In the genomic region with DNA sequence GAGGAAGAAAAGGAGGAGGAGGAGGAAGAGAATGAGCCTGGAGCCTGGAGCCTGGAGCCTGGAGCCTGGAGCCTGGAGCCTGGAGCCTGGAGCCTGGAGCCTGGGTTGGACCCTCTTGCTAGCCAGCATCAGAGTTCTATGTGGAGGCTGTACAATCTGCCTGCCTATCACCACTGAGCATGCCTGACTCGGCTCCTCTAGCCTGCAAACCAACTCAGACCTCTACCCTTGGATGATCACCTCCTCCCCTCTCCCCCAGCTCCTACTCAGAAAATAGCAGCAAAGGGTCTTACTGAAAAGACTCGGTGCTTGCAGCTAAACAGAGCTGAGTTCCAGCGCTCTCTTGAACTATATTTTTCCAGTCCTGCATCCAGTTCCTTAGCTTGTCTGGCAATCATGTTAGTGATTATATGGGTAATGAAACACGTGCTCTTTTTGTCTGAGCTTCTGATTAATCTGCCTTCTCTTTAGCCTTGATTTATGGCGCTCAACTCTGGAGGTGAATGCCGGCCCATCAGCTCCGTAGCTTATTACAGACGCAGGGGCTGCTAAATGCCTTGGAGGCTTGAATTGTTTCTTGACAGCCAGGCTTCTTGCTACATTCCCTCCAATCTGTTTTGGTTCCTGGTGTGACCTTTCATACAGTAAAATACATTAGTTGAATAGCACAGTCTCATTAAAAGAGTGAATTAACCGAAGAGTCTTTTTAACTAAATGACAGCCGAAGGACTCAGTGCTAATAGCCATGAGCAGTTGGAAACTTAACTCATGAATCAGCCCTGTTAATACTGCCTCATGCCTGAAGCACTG, we compare ENCODE assay signal across 10 mouse cellular contexts.
DNase-seq lines count a peak whose midpoint lies in the region; ATAC-seq and TF ChIP-seq lines count a peak whose summit lies in the region.
"Had no signal": no experiment of that assay in that cellular context is flagged by ENCODE, and none has a peak within 500 bp of the region (broad histone marks: within the 10 kb centered on the region; RNA-seq: fewer than 3 reads in every experiment).

No protein-coding gene starts in this region.

- WGBS in embryonic facial prominence, embryonic 11.5 days = 26% methylated on average over 10 of the region's 10 CpGs
- 19% methylated on average over 10 of the region's 10 CpGs for WGBS in hindbrain, embryonic 13.5 days
- WGBS in midbrain, embryonic 13.5 days = 19% methylated on average over 10 of the region's 10 CpGs
- 33% methylated on average over 10 of the region's 10 CpGs for WGBS in intestine, postnatal 0 days

- no peak overlapping the region for H3K9ac ChIP-seq in embryonic facial prominence, embryonic 11.5 days (replicated peaks; ENCODE audit: low read length)
- no peak overlapping the region for H3K9ac ChIP-seq in hindbrain, embryonic 13.5 days
- no peak overlapping the region for H3K9ac ChIP-seq in midbrain, embryonic 13.5 days (replicated peaks)
- no peak overlapping the region for H3K9ac ChIP-seq in intestine, postnatal 0 days (ENCODE audit: low read depth, low read length)

- DNase-seq in embryo, embryonic 10.5 days (ENCODE audit: low spot score) = peak; percentile 76
- peak; percentile 49 for DNase-seq in embryonic facial prominence, embryonic 11.5 days (ENCODE audit: low spot score)
- DNase-seq in heart, postnatal 4 days = no peak
- DNase-seq in B cell, adult 2 months = no peak
- DNase-seq in thymus, postnatal 0 days (ENCODE audit: low spot score) = no peak
- DNase-seq: thymus, postnatal 14 days had no signal

- no peaks in the 10 kb centered on the region for H3K4me1 ChIP-seq in embryonic facial prominence, embryonic 11.5 days (ENCODE audit: control insufficient read depth, insufficient read depth, low read length)
- H3K4me1 ChIP-seq in hindbrain, embryonic 13.5 days (replicated peaks) = peaks cover 49% of the 10 kb centered on the region
- peaks cover 40% of the 10 kb centered on the region for H3K4me1 ChIP-seq in midbrain, embryonic 13.5 days (replicated peaks)
- H3K4me1 ChIP-seq in intestine, postnatal 0 days (replicated peaks; ENCODE audit: control insufficient read depth, insufficient read depth, low read length) = no peaks in the 10 kb centered on the region

- no peaks in the 10 kb centered on the region for H3K27me3 ChIP-seq in embryonic facial prominence, embryonic 11.5 days (ENCODE audit: control insufficient read depth, insufficient read depth, low read length)
- peaks cover 53% of the 10 kb centered on the region for H3K27me3 ChIP-seq in hindbrain, embryonic 13.5 days
- H3K27me3 ChIP-seq in midbrain, embryonic 13.5 days = peaks cover 30% of the 10 kb centered on the region
- H3K27me3 ChIP-seq in intestine, postnatal 0 days (replicated peaks; ENCODE audit: control insufficient read depth, insufficient read depth, low read length) = peaks cover 7% of the 10 kb centered on the region; the same call in 1 of the 2 replicates

- ATAC-seq in embryonic facial prominence, embryonic 11.5 days (replicated peaks; ENCODE audit: insufficient number of reproducible peaks, low FRiP score, low TSS enrichment, low read depth) = no peak
- peak; percentile 78 for ATAC-seq in hindbrain, embryonic 13.5 days (ENCODE audit: low FRiP score)
- peak; percentile 81 for ATAC-seq in midbrain, embryonic 13.5 days
- ATAC-seq in intestine, postnatal 0 days = no peak

- H3K27ac ChIP-seq in embryonic facial prominence, embryonic 11.5 days (replicated peaks; ENCODE audit: low read depth, low read length) = no peak overlapping the region
- H3K27ac ChIP-seq in hindbrain, embryonic 13.5 days = peak overlapping the region; percentile 79
- peak overlapping the region; percentile 65 for H3K27ac ChIP-seq in midbrain, embryonic 13.5 days
- H3K27ac ChIP-seq in intestine, postnatal 0 days (ENCODE audit: low read depth, low read length) = no peak overlapping the region
- H3K27ac ChIP-seq: macrophage had no signal

- no peak for TF ChIP-seq CTCF in intestine, postnatal 0 days (IDR thresholded peaks at IDR 0.05; ENCODE audit: low read depth)

- H3K9me3 ChIP-seq in embryonic facial prominence, embryonic 11.5 days (replicated peaks; ENCODE audit: control insufficient read depth, low read length) = no peaks in the 10 kb centered on the region
- no peaks in the 10 kb centered on the region for H3K9me3 ChIP-seq in hindbrain, embryonic 13.5 days
- H3K9me3 ChIP-seq in midbrain, embryonic 13.5 days = no peaks in the 10 kb centered on the region
- H3K9me3 ChIP-seq in intestine, postnatal 0 days (ENCODE audit: control insufficient read depth) = no peaks in the 10 kb centered on the region

- no peaks in the 10 kb centered on the region for H3K36me3 ChIP-seq in embryonic facial prominence, embryonic 11.5 days (replicated peaks; ENCODE audit: control insufficient read depth, insufficient read depth, low read depth, low read length)
- H3K36me3 ChIP-seq in hindbrain, embryonic 13.5 days = no peaks in the 10 kb centered on the region
- no peaks in the 10 kb centered on the region for H3K36me3 ChIP-seq in midbrain, embryonic 13.5 days
- H3K36me3 ChIP-seq in intestine, postnatal 0 days (ENCODE audit: control insufficient read depth, insufficient read depth) = no peaks in the 10 kb centered on the region

- no peak overlapping the region for H3K4me2 ChIP-seq in embryonic facial prominence, embryonic 11.5 days (ENCODE audit: low read depth, low read length)
- peak overlapping the region; percentile 23; the same call in 1 of the 2 replicates for H3K4me2 ChIP-seq in hindbrain, embryonic 13.5 days
- peak overlapping the region; percentile 1; the same call in 1 of the 2 replicates for H3K4me2 ChIP-seq in midbrain, embryonic 13.5 days (replicated peaks)
- no peak overlapping the region for H3K4me2 ChIP-seq in intestine, postnatal 0 days (replicated peaks; ENCODE audit: low read depth)

- no peak overlapping the region for H3K4me3 ChIP-seq in embryonic facial prominence, embryonic 11.5 days (ENCODE audit: low read depth, low read length)
- H3K4me3 ChIP-seq in hindbrain, embryonic 13.5 days = no peak overlapping the region
- no peak overlapping the region for H3K4me3 ChIP-seq in midbrain, embryonic 13.5 days (replicated peaks)
- no peak overlapping the region for H3K4me3 ChIP-seq in intestine, postnatal 0 days (ENCODE audit: low read depth, low read length)

Comparison
In these comparisons a context has a peak if more than half of its experiments do, and no peak if none do; other contexts are left out.
1. DNase-seq: peak in embryo, embryonic 10.5 days (single experiment) and embryonic facial prominence, embryonic 11.5 days (single experiment); none in heart, postnatal 4 days (single experiment), B cell, adult 2 months (0 of 2) and thymus, postnatal 0 days (single experiment).
2. ATAC-seq: peak in hindbrain, embryonic 13.5 days (single experiment) and midbrain, embryonic 13.5 days (single experiment); none in embryonic facial prominence, embryonic 11.5 days (single experiment) and intestine, postnatal 0 days (single experiment).
3. H3K27ac ChIP-seq: peak in hindbrain, embryonic 13.5 days (single experiment) and midbrain, embryonic 13.5 days (single experiment); none in embryonic facial prominence, embryonic 11.5 days (single experiment) and intestine, postnatal 0 days (single experiment).
4. H3K4me2 ChIP-seq: peak in hindbrain, embryonic 13.5 days (single experiment) and midbrain, embryonic 13.5 days (single experiment); none in embryonic facial prominence, embryonic 11.5 days (single experiment) and intestine, postnatal 0 days (single experiment).